Mouse (Mus musculus): ENCODE measurements around the gene Tlcd1.

DNA sequence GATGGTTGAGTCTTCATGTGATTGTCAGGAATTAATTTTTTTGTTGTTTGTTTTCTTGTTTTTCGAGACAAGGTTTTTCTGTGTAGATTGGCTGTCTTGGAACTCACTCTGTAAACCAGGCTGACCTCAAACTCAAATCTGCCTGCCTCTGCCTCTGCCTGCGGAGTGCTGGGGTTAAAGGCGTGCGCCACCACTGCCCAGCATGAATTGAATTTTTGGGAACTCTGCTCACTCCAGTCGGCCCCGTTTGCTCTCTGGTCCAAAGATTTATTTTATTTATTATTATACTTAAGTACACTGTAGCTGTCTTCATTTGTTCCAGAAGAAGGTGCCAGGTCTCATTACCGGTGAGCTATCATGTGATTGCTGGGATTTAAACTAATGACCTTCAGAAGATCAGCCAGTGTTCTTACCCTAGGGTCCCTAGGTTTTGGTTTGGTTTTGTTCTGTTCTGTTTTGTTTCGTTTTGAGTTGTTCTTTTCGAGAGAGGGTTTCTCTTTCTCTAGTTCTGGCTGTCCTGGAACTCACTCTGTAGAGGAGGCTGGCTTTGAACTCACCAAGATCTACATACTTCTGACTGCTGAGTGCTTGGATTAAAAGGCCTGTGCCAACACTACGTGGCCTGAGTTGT is 7.5 kb downstream of the Tlcd1 start:
- no peak for TF ChIP-seq EP300 (IDR thresholded peaks at IDR 0.05)
- no peak for TF ChIP-seq CTCF (IDR thresholded peaks at IDR 0.05)
